Mouse (Mus musculus): ENCODE data around the gene Rnh1.

DNA sequence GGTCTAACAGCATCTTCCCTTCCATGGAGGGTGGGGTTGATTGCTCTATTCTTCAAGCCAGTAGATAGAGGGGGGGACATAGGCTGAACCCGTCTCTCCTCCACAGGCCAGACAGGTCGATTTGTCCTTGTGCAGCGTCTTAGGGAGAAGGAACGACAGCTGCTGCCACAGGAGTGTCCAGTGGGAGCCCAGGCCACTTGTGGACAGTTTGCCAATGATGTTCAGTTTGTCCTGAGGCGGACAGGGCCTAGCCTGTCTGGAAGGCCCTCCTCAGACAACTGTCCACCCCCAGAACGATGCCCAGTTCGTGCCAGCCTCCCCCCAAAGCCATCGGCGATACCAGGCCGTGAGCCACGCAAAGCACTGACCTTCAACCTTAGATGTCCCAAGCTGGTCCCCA is 44.2 kb upstream of the Rnh1 start:
- no peak for TF ChIP-seq POLR2A (IDR thresholded peaks at IDR 0.05; ENCODE audit: low read depth, low read length)
- no peak for TF ChIP-seq CTCF (IDR thresholded peaks at IDR 0.05; ENCODE audit: extremely low read depth, insufficient read length, insufficient replicate concordance, low read depth, low read length)

Data from small intestine, adult 2 months (tissue).